Comparison of ENCODE assay signal across 10 mouse cellular contexts in the genomic region with DNA sequence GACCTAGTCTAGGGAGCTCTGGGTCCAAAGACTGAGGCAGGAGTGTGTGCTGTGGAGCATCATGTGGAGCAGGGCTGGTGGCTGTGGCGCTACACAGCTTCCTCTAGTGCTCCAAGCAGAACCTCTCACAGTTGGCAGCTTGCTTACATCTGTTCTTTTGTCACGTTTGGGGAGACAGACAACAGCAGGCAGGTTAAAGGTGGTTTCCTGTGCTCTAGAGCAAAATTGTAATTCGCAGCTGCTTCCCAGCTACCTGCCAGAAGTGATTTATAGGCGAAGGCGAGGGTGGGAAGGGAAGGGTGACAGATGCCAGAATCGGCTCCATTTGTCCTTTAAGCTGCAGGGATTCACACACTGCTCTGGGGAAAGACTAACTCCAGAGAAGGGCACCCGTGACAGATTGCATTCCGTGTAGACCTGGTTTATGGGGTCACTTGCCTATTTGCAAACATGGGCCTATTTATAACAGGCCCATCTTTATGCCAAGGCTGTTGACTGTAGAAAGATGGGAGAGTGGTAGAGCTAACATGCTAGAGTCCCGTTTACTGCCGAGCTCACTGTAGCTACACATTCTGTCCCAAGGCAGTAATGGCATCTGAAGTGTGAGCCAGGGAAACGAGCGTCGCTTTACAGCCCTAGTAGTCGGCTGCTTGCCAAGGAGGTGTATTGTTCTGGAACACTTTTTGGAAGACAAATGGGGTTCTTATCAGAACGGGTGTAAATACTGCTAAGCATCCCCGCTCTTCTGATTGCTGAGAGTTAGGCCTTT.
DNase-seq lines count a peak whose midpoint lies in the region; ATAC-seq lines count a peak whose summit lies in the region.
"Had no signal": no experiment of that assay in that cellular context is flagged by ENCODE, and none has a peak within 500 bp of the region (broad histone marks: within the 10 kb centered on the region; RNA-seq: fewer than 3 reads in every experiment).

No protein-coding gene starts in this region.

- no peaks in the 10 kb centered on the region for H3K27me3 ChIP-seq in forebrain, embryonic 14.5 days (replicated peaks; ENCODE audit: control insufficient read depth, insufficient read depth, low read length)
- H3K27me3 ChIP-seq in forebrain, embryonic 11.5 days (ENCODE audit: control insufficient read depth, insufficient read depth, low read length) = no peaks in the 10 kb centered on the region

- peaks cover 22% of the 10 kb centered on the region for H3K36me3 ChIP-seq in forebrain, embryonic 14.5 days (ENCODE audit: control insufficient read depth, insufficient read depth, low read length)
- H3K36me3 ChIP-seq in forebrain, embryonic 11.5 days (ENCODE audit: control insufficient read depth, insufficient read depth, low read length) = peaks cover 4% of the 10 kb centered on the region; the same call in 1 of the 2 replicates

- H3K27ac ChIP-seq in forebrain, embryonic 14.5 days (ENCODE audit: low read depth, low read length) = no peak overlapping the region
- H3K27ac ChIP-seq in forebrain, embryonic 11.5 days (ENCODE audit: low read depth, low read length) = no peak overlapping the region

- H3K9me3 ChIP-seq in forebrain, embryonic 14.5 days (replicated peaks; ENCODE audit: control insufficient read depth, low read length) = no peaks in the 10 kb centered on the region
- no peaks in the 10 kb centered on the region for H3K9me3 ChIP-seq in forebrain, embryonic 11.5 days (ENCODE audit: control insufficient read depth, low read length)

- DNase-seq in forebrain, embryonic 14.5 days (ENCODE audit: low spot score) = peak; percentile 31
- DNase-seq in forebrain, embryonic 11.5 days (ENCODE audit: low spot score) = no peak
- peak; percentile 2 for DNase-seq in right cerebral cortex, postnatal 14 days
- no peak for DNase-seq in right cerebral cortex, adult 18-20 months
- DNase-seq in kidney, postnatal 36 days = peak; percentile 32 to 38
- DNase-seq in thymus, postnatal 36 days = no peak
- no peak for DNase-seq in c-Kit-positive CD71-positive TER-119-positive erythroid progenitor cells, embryonic 14.5 days (ENCODE audit: low spot score)
- no peak for DNase-seq in thymus, adult 18-20 months
- DNase-seq: adrenal gland, postnatal 36 days; layer of hippocampus, adult 9-11 months had no signal

- WGBS in forebrain, embryonic 14.5 days = 76% methylated on average over 16 of the region's 16 CpGs
- 89% methylated on average over 16 of the region's 16 CpGs for WGBS in forebrain, embryonic 11.5 days

- no peak overlapping the region for H3K4me2 ChIP-seq in forebrain, embryonic 14.5 days (ENCODE audit: low read length)
- no peak overlapping the region for H3K4me2 ChIP-seq in forebrain, embryonic 11.5 days (ENCODE audit: low read depth, low read length, severe bottlenecking)

- H3K9ac ChIP-seq in forebrain, embryonic 14.5 days (ENCODE audit: low read length) = no peak overlapping the region
- H3K9ac ChIP-seq in forebrain, embryonic 11.5 days (ENCODE audit: low read length) = no peak overlapping the region

- ATAC-seq in forebrain, embryonic 14.5 days = peak; percentile 48; the same call in 1 of the 2 replicates
- ATAC-seq in forebrain, embryonic 11.5 days (replicated peaks; ENCODE audit: low FRiP score) = no peak

- H3K4me1 ChIP-seq in forebrain, embryonic 14.5 days (ENCODE audit: control insufficient read depth, insufficient read depth, low read length) = no peaks in the 10 kb centered on the region
- no peaks in the 10 kb centered on the region for H3K4me1 ChIP-seq in forebrain, embryonic 11.5 days (replicated peaks; ENCODE audit: control insufficient read depth, insufficient read depth, low read length)

- no peak overlapping the region for H3K4me3 ChIP-seq in forebrain, embryonic 14.5 days (ENCODE audit: low read depth, low read length)
- H3K4me3 ChIP-seq in forebrain, embryonic 11.5 days (ENCODE audit: low read depth, low read length) = no peak overlapping the region

Comparison
In these comparisons a context has a peak if more than half of its experiments do, and no peak if none do; other contexts are left out.
1. DNase-seq: peak in forebrain, embryonic 14.5 days (single experiment), right cerebral cortex, postnatal 14 days (single experiment) and kidney, postnatal 36 days (2 of 2); none in forebrain, embryonic 11.5 days (single experiment), right cerebral cortex, adult 18-20 months (single experiment), thymus, postnatal 36 days (0 of 2), c-Kit-positive CD71-positive TER-119-positive erythroid progenitor cells, embryonic 14.5 days (single experiment) and thymus, adult 18-20 months (0 of 2).